ENCODE assay signal across 8 mouse cellular contexts in genomic region chr6:4414166-4414565, GRCm38 (mm10).
DNase-seq lines count a peak whose midpoint lies in the region; ATAC-seq and TF ChIP-seq lines count a peak whose summit lies in the region.

No protein-coding gene starts in this region.

- H3K4me1 ChIP-seq in kidney, embryonic 15.5 days: peaks cover 8% of the 10 kb centered on the region
- H3K4me1 ChIP-seq in liver, embryonic 14.5 days (replicated peaks; ENCODE audit: control insufficient read depth in 2 of 2, insufficient read depth in 2 of 2, low read length in 1 of 2): no peaks in the 10 kb centered on the region
- H3K4me1 ChIP-seq in testis, adult 2 months (ENCODE audit: control insufficient read depth, insufficient read depth, low read length): 0 out of 2 replicates have a peak, but pooled peaks cover 1% of the 10 kb centered on the region

- H3K27me3 ChIP-seq in kidney, embryonic 15.5 days: no peaks in the 10 kb centered on the region
- H3K27me3 ChIP-seq in liver, embryonic 14.5 days (ENCODE audit: control insufficient read depth, insufficient read depth, low read length): no peaks in the 10 kb centered on the region
- H3K27me3 ChIP-seq in testis, adult 2 months (ENCODE audit: control insufficient read depth, insufficient read depth, low read length): no peaks in the 10 kb centered on the region

- no peak overlapping the region for H3K27ac ChIP-seq in kidney, embryonic 15.5 days
- no peak overlapping the region for H3K27ac ChIP-seq in liver, embryonic 14.5 days
- H3K27ac ChIP-seq in testis, adult 2 months (ENCODE audit: control insufficient read depth, insufficient read depth, low read depth, low read length): no peak overlapping the region

- H3K4me2 ChIP-seq in kidney, embryonic 15.5 days: no peak overlapping the region
- H3K4me2 ChIP-seq in liver, embryonic 14.5 days (ENCODE audit: low read depth): no peak overlapping the region

- DNase-seq in kidney, adult 18-20 months: peak; percentile 52
- DNase-seq in ES-CJ7 (ENCODE audit: low read depth, low spot score): peak; percentile 83
- peak; percentile 69 to 72 for DNase-seq in adrenal gland, postnatal 36 days
- DNase-seq in forelimb bud, embryonic 11.5 days (ENCODE audit: low read depth, low spot score): peak; percentile 62
- peak in 2 of 3 experiments; percentile 7 to 9 for DNase-seq in liver, embryonic 14.5 days (ENCODE audit: low read depth in 3 of 3, low spot score in 3 of 3)
- no peak for DNase-seq in spleen, postnatal 14 days (ENCODE audit: low spot score in 2 of 2)

- H3K9ac ChIP-seq in kidney, embryonic 15.5 days: no peak overlapping the region
- no peak overlapping the region for H3K9ac ChIP-seq in liver, embryonic 14.5 days (replicated peaks)

- TF ChIP-seq CTCF in liver, embryonic 14.5 days (IDR thresholded peaks at IDR 0.05; ENCODE audit: low read depth): peak; percentile 76
- TF ChIP-seq CTCF in testis, adult 2 months (IDR thresholded peaks at IDR 0.05; ENCODE audit: control insufficient read depth, insufficient read depth, insufficient replicate concordance, low read depth, low read length): peak; percentile 81; the same call in 1 of the 2 replicates

- no peaks in the 10 kb centered on the region for H3K9me3 ChIP-seq in kidney, embryonic 15.5 days (replicated peaks)
- no peaks in the 10 kb centered on the region for H3K9me3 ChIP-seq in liver, embryonic 14.5 days (ENCODE audit: control insufficient read depth, low read length)

- ATAC-seq in kidney, embryonic 15.5 days (replicated peaks; ENCODE audit: low FRiP score): no peak
- no peak for ATAC-seq in liver, embryonic 14.5 days (ENCODE audit: insufficient read depth)

- no peak for TF ChIP-seq POLR2A in testis, adult 2 months (IDR thresholded peaks at IDR 0.05; ENCODE audit: control insufficient read depth, low read depth, low read length)

- WGBS in kidney, embryonic 15.5 days: 48% methylated on average over 6 of the region's 6 CpGs
- WGBS in liver, embryonic 14.5 days (ENCODE audit: insufficient replicate concordance): 30% methylated on average over 6 of the region's 6 CpGs

- H3K4me3 ChIP-seq in kidney, embryonic 15.5 days (replicated peaks): no peak overlapping the region
- H3K4me3 ChIP-seq in liver, embryonic 14.5 days (ENCODE audit: insufficient read depth in 1 of 2, low read depth in 2 of 2, low read length in 2 of 2): no peak overlapping the region
- no peak overlapping the region for H3K4me3 ChIP-seq in testis, adult 2 months (ENCODE audit: control insufficient read depth, low read depth, low read length)

- no peaks in the 10 kb centered on the region for H3K36me3 ChIP-seq in kidney, embryonic 15.5 days
- no peaks in the 10 kb centered on the region for H3K36me3 ChIP-seq in liver, embryonic 14.5 days (replicated peaks; ENCODE audit: control insufficient read depth, insufficient read depth, low read depth)
- H3K36me3 ChIP-seq in testis, adult 2 months (ENCODE audit: control insufficient read depth, insufficient read depth, low read length): no peaks in the 10 kb centered on the region

- TF ChIP-seq EP300 in liver, embryonic 14.5 days (IDR thresholded peaks at IDR 0.05; ENCODE audit: low read depth): no peak

Comparison
In these comparisons a context has a peak if more than half of its experiments do, and no peak if none do; other contexts are left out.
1. DNase-seq: peak in kidney, adult 18-20 months (single experiment), ES-CJ7 (single experiment), adrenal gland, postnatal 36 days (2 of 2), forelimb bud, embryonic 11.5 days (single experiment) and liver, embryonic 14.5 days (2 of 3); none in spleen, postnatal 14 days (0 of 2).